Mouse (Mus musculus) erythroid progenitor cell, adult 5-6 weeks (primary cell): ENCODE results near the gene Appl1. TPM values are rescaled to one million over a fixed set of nuclear protein-coding genes. Genes with fewer than 3 reads are reported as not detected.

Source experiments
- ATAC-seq: replicated peaks from 2 replicates; pipeline ENCODE4 v1.8.0; 2016; ENCODE audit warnings: moderate number of reproducible peaks, mild to moderate bottlenecking, moderate TSS enrichment, inconsistent platforms; ENCODE audit not compliant: poor library complexity, low FRiP score, severe bottlenecking
- total RNA-seq, 2 experiments: library from RNA; stranded (forward) in 1 of 2; stranded (reverse) in 1 of 2; fragments of 150-400 nt in 1 of 2; fragments of 186-747, 209-891 nt in 1 of 2; gene quantifications; 2 replicates each; pipeline versions ENCODE4 v1.2.3 to v1.2.4; 2015 to 2017; ENCODE audit warnings: low replicate concordance in 2 of 2

Appl1 gene
- 2.9 and 4.0 TPM in 2 replicates for total RNA-seq (2015; ENCODE audit: low replicate concordance)
- 3.5 and 3.6 TPM in 2 replicates for total RNA-seq (2017; ENCODE audit: low replicate concordance)

DNA sequence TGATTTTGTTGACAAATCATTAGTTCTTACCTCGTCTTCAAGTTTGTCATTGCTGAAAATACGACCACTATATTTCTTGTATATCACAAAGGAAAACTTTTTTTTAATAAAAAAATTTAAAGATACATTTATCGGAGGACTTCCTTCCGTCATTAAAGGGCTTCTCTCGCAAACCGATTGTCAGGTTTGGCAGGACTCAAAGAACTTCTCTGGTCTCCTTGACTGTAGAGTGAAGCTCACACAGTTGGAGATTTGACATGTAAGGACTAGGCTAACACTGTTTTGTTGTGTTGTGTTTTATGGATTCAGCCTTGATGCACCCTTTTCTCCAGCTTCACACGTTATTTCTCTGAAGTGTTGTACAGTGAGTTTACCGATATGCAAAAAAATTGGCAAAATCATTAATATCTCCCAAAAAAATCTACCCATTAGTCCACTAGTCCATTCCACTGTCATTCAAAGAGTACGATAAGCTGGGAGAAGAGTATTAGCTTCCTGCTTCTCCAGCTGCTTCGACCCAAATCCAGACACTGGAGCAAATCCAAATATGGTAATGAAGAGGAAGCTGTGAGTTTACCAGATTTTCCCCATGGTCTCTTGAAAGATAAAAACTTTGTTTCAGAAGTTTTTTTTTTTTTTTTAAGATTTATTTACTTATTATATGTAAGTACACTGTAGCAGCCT lies at the start of gene Appl1:
Gene Appl1, minus strand, starts transcription at position 127 of the 684 bp plus-strand sequence.
- no peak for ATAC-seq

DNA sequence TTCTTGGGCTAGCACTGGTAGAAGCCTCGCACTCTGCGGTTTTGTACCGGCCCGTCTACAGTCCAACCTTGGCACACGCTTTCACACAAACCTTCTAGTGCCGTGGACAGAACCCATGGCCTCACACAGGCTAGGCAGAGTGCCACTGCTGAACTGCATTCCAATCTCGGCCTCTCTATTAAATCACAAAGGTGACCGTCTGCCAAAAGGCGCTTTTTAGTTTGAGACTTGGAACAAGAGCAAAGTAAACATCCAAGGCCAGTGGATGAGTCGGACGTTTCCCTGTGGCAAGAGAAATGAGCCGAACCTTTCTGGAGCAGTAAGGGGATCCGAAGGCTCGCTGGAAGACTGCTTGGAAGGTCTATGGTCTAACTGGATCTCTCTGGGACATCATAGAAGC lies 48.8 kb upstream of the Appl1 start:
- ATAC-seq, result no peak

GRCm38 (mm10) chr14:27017936-27018335 lies 46.9 kb upstream of the Appl1 start:
- ATAC-seq, result no peak

DNA sequence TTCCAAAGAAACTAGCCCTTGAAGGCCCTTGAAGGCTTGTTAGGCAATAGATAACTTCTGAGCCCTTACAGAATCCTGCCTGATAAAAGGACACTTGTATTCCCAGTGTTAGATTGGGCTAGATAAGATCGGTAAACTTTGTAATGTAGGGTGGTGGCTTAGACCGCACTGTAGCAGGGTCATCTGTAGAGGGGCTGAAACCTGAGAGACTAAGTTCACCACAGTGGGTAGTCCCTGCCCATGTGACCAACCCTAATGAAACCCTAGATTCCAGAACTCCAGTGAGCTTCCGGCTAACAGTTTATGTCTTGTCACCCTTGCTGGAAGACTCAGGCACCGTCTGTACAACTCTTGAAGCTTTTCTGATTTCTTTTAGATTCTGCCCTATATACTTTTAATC lies 42.6 kb upstream of the Appl1 start:
- no peak for ATAC-seq

GRCm38 (mm10) chr14:27011561-27011960 lies 40.5 kb upstream of the Appl1 start:
- ATAC-seq, result no peak

- no peak for ATAC-seq
Observed at GRCm38 (mm10) chr14:27005937-27006336, 34.9 kb upstream of the Appl1 start.

GRCm38 (mm10) chr14:27004906-27005305 lies 33.9 kb upstream of the Appl1 start:
- no peak for ATAC-seq

GRCm38 (mm10) chr14:27000386-27000785 lies 29.4 kb upstream of the Appl1 start:
- ATAC-seq, result no peak

- ATAC-seq, result no peak
Observed at GRCm38 (mm10) chr14:26996257-26996656, 25.2 kb upstream of the Appl1 start.

- ATAC-seq, result no peak
Observed at GRCm38 (mm10) chr14:26994211-26994741, 23.2 kb upstream of the Appl1 start, which contains the start of gene Hesx1. Gene Hesx1, plus strand, starts transcription at chr14:26994416.

- no peak for ATAC-seq
Observed at GRCm38 (mm10) chr14:26993427-26993826, 22.4 kb upstream of the Appl1 start.

DNA sequence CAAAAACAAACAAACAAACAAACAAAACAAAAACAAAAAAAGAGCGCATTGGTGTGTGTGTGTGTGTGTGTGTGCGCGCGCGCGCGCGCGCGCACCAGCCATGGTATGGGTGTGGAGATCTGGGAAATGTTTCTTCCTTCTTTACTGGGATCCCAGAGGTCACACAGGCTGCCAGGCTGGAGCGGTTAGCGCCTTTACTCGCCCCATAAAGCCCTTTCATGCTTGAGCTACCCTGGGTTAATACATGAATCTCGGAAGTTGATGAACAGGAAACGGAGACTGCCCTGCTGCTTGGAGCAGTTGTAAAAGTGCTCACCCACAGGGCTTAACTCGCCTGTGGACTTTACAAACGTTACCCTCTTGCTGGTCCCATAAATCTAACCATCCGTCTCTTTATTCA lies 20.6 kb upstream of the Appl1 start:
- no peak for ATAC-seq

DNA sequence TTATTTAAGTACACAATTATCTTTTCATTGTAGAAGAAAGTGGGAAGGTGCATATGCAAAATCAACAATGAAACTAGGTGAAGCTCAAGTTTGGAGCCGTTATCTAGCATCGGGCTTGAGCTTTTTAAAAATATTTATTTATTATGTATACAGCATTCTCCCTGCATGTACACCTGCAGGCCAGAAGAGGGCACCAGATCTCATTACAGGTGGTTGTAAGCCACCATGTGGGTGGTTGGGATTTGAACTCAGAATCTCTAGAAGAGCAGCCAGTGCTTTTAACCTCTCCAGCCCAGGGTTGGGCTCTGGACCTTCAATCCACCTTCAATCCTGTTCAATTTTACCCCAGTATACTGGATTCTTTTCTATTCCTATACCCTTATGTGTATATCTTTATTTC lies 17.7 kb upstream of the Appl1 start:
- ATAC-seq, result no peak

DNA sequence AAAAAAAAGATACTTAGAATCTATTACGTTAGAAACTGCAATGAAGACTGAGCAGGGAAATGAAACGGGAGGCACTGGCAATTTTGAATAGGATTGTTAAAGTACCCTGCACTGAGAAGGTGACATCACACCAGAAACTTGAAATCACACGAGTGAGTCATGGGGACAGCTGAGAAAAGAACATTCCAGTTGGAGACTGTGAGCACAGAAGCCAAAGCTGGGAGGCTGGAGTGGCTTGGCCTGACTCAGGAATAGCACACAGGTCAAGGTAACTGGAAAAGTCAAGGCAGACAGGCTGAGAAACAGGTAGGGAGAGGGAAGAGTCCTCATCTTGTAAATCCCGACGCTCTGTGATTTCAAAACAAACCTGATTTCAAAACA lies 11.1 kb upstream of the Appl1 start:
- no peak for ATAC-seq

DNA sequence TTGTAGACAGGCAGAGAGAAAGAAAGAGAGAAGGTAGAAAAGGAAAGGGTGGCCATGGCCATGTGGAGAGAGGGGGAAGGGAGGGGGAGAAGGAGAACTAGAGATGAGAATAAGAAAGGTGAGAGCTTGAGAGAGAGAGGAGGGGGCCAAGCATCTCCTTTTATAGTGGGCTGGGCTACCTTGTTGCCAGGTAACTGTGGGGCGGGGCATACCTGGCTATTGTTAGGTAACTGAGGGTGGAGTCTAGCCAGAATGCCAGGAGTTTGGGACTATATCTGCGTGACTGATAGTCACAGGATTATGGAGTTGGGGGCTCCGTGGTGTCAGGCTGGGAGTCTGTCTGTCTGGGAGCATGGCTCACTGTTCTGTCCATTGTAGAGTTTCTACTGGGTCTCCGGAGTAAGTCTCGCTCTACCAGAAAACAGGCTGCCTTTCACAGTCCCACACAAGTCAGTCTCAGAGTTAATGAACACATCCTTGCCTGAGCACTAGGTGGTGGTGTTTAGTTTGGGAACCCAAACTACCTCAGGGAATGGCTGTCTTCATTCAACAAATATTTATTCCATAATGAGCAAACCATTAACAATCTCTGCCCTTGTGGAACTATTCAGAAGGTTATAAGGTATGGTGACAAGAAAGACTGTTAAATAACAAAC lies 10.6 kb upstream of the Appl1 start:
- ATAC-seq, result no peak

- no peak for ATAC-seq
Observed at GRCm38 (mm10) chr14:26981021-26981420, 10.0 kb upstream of the Appl1 start.

DNA sequence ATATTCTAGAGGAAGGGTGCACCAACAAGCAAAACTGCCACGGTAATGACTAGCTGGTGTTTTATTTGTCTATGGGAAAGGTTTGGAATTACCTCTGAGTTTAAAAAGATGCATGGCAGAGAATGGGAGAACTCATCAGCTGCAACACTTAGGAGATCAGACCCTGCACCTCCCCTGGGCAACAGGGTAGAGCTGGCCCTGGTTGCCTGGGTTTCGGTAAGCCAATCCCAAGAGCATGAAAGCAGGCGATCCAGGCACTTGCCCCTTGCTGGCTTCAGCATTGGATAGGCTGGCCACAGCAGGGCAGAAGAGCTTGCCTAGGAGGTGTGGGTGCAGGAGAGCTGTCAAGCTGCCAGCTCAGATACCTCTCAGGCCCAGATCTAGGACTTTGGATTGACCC lies 8.8 kb upstream of the Appl1 start:
- no peak for ATAC-seq

- ATAC-seq, result no peak
Observed at GRCm38 (mm10) chr14:26977500-26977899, 6.5 kb upstream of the Appl1 start.

DNA sequence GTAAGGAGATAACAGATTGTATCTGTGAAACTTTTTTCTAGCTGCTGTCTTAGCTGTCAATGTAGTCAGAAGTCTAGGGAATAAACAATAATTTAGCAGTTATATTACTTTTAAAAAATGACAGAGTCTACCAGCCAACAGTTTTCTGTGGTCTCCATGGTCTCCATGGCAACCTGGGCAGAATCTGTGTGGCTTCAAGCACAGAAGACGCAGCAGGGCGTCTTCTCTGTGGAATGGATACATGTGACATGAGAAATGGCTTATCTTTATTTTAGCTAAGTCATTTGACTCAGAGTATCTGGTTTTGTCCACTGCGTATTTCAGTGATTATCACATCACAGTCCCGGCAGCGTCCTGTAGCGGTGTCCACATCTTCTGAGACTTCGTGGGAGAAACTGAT lies 5.2 kb upstream of the Appl1 start:
- no peak for ATAC-seq

- no peak for ATAC-seq
Observed at GRCm38 (mm10) chr14:26975490-26975889, 4.5 kb upstream of the Appl1 start.

DNA sequence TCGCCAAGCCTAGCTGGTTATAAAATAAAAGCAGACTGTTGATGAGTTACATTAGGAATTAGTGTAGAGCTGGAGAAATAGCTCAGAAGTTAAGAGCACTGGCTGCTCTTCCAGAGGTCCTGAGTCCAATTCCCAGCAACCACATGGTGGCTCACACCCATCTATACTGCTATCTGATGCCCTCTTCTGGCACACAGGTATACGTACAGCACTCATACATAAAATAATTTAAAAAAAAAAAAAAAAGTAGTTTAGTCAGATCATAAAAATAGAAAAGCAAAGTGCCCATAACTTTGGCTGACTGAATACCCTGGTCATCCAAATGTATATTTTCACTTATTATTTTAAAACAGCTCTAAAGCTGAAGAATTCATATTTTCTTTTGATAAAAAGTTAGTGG lies 2.1 kb upstream of the Appl1 start:
- ATAC-seq, result no peak
